Mouse (Mus musculus): ENCODE measurements at regions not wholly inside any gene's neighbourhood (a gene's known extent, or its start where the extent isn't known, plus 50 kb on each side); places are given as distances from the start of the nearest gene placed in this dataset.

DNA sequence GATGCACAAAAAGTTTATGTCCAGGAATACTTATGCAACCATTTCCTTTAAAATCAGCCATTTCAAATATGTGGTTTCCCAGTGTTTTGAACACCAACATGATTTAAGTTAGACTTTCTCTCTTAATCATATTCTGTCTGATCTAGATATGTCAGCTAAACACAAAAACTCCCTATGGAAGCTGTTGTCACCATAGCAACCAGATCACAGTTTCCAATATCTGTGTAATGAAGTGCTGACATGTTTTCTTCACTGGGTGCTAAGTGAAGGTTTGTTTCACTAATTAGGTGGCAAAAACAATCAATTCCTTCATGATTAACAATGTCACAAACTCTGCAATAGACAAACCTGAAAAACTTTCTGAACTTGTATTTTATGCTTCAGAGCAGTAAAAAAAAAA, 615.9 kb upstream of the Ccng1 start:
- DNase-seq (ENCODE audit: low read depth, low spot score) = peak; percentile 24

DNA sequence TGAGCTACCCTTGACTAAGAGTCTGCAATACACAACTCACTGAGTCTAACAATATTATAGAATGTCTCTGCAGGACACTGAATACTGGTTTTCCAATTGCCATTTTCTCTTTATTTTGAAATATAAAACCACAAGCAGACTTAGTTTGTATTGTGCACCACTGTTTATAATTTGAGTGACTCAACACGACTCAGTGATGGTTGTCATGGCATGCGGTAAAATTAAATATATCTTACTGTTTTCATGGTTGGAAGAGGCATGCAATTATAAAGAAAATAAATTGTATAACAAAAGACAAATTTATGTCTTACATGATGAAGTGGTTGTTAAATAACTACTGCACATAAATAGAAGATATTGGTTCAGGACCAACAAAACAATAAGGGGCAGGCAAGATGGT, 586.0 kb upstream of the Ccng1 start:
- DNase-seq (ENCODE audit: low read depth, low spot score) = no peak

DNA sequence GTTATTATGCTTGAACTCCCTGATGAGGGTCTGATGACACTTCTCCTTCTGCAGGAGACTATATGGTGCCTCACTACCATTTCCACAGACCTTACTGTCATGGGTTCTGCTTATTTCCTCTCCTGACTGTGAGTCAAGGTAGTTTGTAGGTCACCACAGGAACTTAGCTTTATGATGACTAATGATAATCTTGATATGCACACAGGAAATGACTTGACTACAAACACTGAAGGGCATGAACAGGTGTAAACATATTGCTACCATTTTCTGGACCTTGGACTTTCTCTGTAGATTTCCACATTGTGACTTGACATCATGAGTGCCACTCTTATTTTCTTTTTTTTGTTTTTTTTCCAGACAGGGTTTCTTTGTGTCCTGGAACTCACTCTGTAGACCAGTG, 585.3 kb upstream of the Ccng1 start:
- DNase-seq (ENCODE audit: low read depth, low spot score) = no peak

DNA sequence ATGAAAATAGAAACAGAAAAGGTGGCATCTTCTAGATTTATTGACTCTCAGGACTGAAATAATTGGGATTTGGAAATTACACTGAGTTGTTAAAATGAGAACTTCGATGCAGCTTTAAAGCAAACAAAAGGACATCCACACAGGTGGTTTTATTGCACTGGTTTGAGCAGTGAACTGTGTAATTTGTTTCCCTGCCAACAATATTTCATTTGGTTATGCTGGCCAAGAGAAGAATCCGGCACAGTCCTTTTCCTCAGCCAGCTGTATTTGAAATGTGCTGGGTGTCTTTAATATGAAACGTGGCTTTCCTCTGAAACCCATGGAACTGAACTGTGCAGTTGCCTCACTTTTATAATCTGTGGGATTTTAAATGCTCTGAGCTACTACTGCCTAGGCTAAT, 582.0 kb upstream of the Ccng1 start:
- no peak for DNase-seq (ENCODE audit: low read depth, low spot score)

DNA sequence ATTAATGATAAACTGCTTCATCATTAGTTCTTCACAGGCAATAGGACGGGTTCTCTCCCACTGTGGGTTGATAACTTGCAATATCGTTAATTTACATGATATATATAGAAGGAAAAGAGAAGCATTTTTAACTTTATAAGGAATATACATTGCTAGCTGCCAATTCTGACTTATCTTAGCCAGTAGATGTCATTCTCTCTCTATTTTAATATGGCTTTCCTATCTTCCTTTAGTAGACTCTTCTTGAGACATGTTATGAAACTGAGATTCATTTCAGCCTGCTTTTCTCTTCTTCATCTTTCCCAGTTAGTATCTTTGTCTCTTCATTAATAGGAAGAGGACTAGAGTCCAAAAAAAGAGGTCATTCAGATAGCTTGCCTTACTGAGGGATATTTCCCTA, 578.6 kb upstream of the Ccng1 start:
- DNase-seq (ENCODE audit: low read depth, low spot score) = peak; percentile 10

Data from brain, embryonic 18.5 days (tissue).